Mouse (Mus musculus) right cerebral cortex, postnatal 4 days (tissue): ENCODE results near the gene Ythdf2.

Source experiments
- DNase-seq: peaks from one replicate; pipeline ENCODE4 v3.0.0-alpha.2; 2022

The Ythdf2 gene

GRCm38 (mm10) chr4:132145092-132145491, 67.0 kb downstream of the Ythdf2 start:
- no peak for DNase-seq

DNA sequence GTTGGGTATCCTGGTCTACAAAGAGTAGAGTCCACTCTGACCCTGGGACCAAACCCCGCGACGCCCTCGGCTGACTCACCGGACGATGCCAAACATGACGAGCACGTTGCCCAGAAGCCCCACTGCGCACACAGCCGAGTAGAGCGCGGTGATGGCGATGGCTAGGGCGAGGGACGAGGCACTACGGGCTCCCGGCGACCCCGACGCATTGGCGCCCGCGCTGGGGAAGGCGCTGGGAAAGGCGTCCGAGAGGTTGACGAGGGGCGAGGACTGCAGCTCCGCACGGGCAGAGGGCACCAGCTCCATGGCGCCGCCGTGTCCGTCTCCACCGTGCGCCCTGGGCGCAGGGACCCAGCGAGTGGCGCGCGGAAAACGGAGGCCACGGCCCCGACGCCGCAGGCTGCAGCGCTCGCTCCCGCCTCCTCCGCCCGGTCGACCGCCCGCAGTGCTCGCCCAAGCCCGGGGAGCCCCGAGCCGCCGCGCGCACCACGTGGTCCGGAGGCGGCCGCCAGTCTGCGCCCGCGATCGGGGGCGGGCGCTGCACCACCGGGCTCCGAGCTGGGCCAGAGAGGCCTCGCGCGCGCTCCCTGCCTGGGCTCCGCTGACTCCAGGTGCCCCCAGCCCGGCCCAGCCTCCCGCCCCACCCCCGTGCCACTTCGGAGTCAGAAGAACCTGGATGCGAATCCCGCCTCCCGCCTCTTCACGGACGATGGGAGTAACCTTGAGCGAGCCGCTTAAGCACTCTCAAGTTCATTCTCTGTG, 67.8 kb downstream of the Ythdf2 start, which contains the start of gene Oprd1:
TSS of gene Oprd1 (minus strand) at position 407 of the 762 bp plus-strand sequence.
- DNase-seq, result peak; percentile 18

DNA sequence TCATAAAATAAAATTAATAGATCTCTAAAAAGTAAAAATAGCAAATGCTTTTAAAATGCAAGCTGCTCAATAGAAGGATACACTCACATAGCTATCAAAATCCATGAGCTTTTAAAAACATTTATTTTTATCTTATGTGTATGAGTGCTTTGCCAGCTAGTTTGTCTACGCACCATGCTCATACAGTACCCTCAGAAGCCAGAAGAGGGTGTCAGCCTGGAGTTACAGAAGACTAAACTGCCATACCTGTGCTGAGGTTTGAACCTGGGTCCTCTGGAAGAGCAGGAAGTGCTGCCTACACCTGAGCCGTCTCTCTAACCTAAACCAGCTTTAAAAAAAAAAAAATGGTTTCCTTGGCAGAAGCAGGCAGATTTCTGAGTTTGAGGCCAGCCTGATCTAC, 73.5 kb downstream of the Ythdf2 start:
- DNase-seq, result no peak

- DNase-seq, result no peak
Observed at GRCm38 (mm10) chr4:132137013-132137412, 75.1 kb downstream of the Ythdf2 start.
